Mouse (Mus musculus) lung, postnatal 25 days (tissue): ENCODE data around the gene 1700016D06Rik.
A peak's percentile ranks its signal among the peaks of the same experiment; 100 is the strongest.

ENCODE experiments used
- DNase-seq: peaks from one replicate; pipeline ENCODE4 v3.0.0; 2022; ENCODE audit warnings: low spot score

Gene 1700016D06Rik

GRCm38 (mm10) chr8:11634331-11635011 lies 66.4 kb downstream of the 1700016D06Rik start:
- peak; percentile 4 for DNase-seq

GRCm38 (mm10) chr8:11633414-11633813 lies 67.4 kb downstream of the 1700016D06Rik start:
- no peak for DNase-seq

- peak; percentile 50 for DNase-seq
Measured at GRCm38 (mm10) chr8:11632406-11632805, 68.5 kb downstream of the 1700016D06Rik start.

- no peak for DNase-seq
Measured at GRCm38 (mm10) chr8:11629206-11629605, 71.7 kb downstream of the 1700016D06Rik start.

GRCm38 (mm10) chr8:11628506-11629132 lies 72.2 kb downstream of the 1700016D06Rik start:
- no peak for DNase-seq

- no peak for DNase-seq
Measured at GRCm38 (mm10) chr8:11627717-11628116, 73.1 kb downstream of the 1700016D06Rik start.

- no peak for DNase-seq
Measured at GRCm38 (mm10) chr8:11625084-11625483, 75.8 kb downstream of the 1700016D06Rik start.

GRCm38 (mm10) chr8:11619091-11619490 lies 81.8 kb downstream of the 1700016D06Rik start:
- DNase-seq, result no peak

- no peak for DNase-seq
Measured at GRCm38 (mm10) chr8:11618063-11618462, 82.8 kb downstream of the 1700016D06Rik start.

GRCm38 (mm10) chr8:11616294-11616693 lies 84.6 kb downstream of the 1700016D06Rik start:
- peak; percentile 34 for DNase-seq

GRCm38 (mm10) chr8:11614126-11614835 lies 86.6 kb downstream of the 1700016D06Rik start:
- no peak for DNase-seq

- DNase-seq, result no peak
Measured at GRCm38 (mm10) chr8:11608848-11609247, 92.0 kb downstream of the 1700016D06Rik start.
